7 mouse cellular contexts compared by ENCODE assay signal in genomic region chr11:98837917-98838316, GRCm38 (mm10). TPM values are rescaled to one million over a fixed set of nuclear protein-coding genes. Genes with fewer than 3 reads are reported as not detected.
DNase-seq lines count a peak whose midpoint lies in the region; ATAC-seq and TF ChIP-seq lines count a peak whose summit lies in the region.

No protein-coding gene starts in this region.

- peak overlapping the region; percentile 100 for H3K4me2 ChIP-seq in kidney, postnatal 0 days (ENCODE audit: low read length)
- peak overlapping the region; percentile 97 for H3K4me2 ChIP-seq in embryonic facial prominence, embryonic 15.5 days (replicated peaks)
- peak overlapping the region; percentile 97 for H3K4me2 ChIP-seq in hindbrain, embryonic 14.5 days (replicated peaks)
- peak overlapping the region; percentile 66 for H3K4me2 ChIP-seq in myocyte (ENCODE audit: low read depth)

- no peak for TF ChIP-seq CTCF in kidney, postnatal 0 days (IDR thresholded peaks at IDR 0.05; ENCODE audit: low read depth)
- TF ChIP-seq CTCF in kidney, adult 2 months (conservative IDR thresholded peaks at IDR 0.05; ENCODE audit: insufficient read depth, insufficient read length, low read depth, low read length), result no peak

- H3K27me3 ChIP-seq in kidney, postnatal 0 days (ENCODE audit: insufficient read depth, low read length), result no peaks in the 10 kb centered on the region
- peaks cover 1% of the 10 kb centered on the region; the same call in 1 of the 2 replicates for H3K27me3 ChIP-seq in kidney, adult 2 months (replicated peaks; ENCODE audit: control insufficient read depth, insufficient read depth, low read length)
- peaks cover 9% of the 10 kb centered on the region; the same call in 1 of the 2 replicates for H3K27me3 ChIP-seq in embryonic facial prominence, embryonic 15.5 days
- H3K27me3 ChIP-seq in hindbrain, embryonic 14.5 days (ENCODE audit: control insufficient read depth, insufficient read depth, low read length), result no peaks in the 10 kb centered on the region; the same call in 1 of the 2 replicates
- no peaks in the 10 kb centered on the region for H3K27me3 ChIP-seq in myocyte (ENCODE audit: control insufficient read depth, insufficient read depth, insufficient read length)

- H3K79me2 ChIP-seq in myocyte (ENCODE audit: control insufficient read depth, insufficient read depth), result no peaks in the 10 kb centered on the region

- H3K9ac ChIP-seq in kidney, postnatal 0 days (ENCODE audit: low read depth, low read length), result no peak overlapping the region
- H3K9ac ChIP-seq in embryonic facial prominence, embryonic 15.5 days, result no peak overlapping the region
- peak overlapping the region; percentile 76 for H3K9ac ChIP-seq in hindbrain, embryonic 14.5 days

- ATAC-seq in kidney, postnatal 0 days (replicated peaks; ENCODE audit: low FRiP score, low read depth), result no peak
- ATAC-seq in embryonic facial prominence, embryonic 15.5 days (ENCODE audit: insufficient number of reproducible peaks, low FRiP score, low TSS enrichment, low read depth), result no peak
- no peak for ATAC-seq in hindbrain, embryonic 14.5 days (ENCODE audit: low FRiP score)
- no peak for ATAC-seq in erythroid progenitor cell, adult 5-6 weeks (replicated peaks; ENCODE audit: low FRiP score, poor library complexity, severe bottlenecking)

- no peak for TF ChIP-seq POLR2A in kidney, adult 2 months (IDR thresholded peaks at IDR 0.05; ENCODE audit: low read depth, low read length)
- no peak for TF ChIP-seq POLR2A in myocyte (IDR thresholded peaks at IDR 0.05; ENCODE audit: insufficient read length, low read depth)

- H3K9me3 ChIP-seq in kidney, postnatal 0 days (replicated peaks; ENCODE audit: low read length), result no peaks in the 10 kb centered on the region
- H3K9me3 ChIP-seq in embryonic facial prominence, embryonic 15.5 days (replicated peaks), result no peaks in the 10 kb centered on the region
- no peaks in the 10 kb centered on the region for H3K9me3 ChIP-seq in hindbrain, embryonic 14.5 days (ENCODE audit: control insufficient read depth, low read length)

- peaks cover 17% of the 10 kb centered on the region for H3K4me1 ChIP-seq in kidney, postnatal 0 days (replicated peaks; ENCODE audit: insufficient read depth, low read length)
- H3K4me1 ChIP-seq in kidney, adult 2 months (ENCODE audit: control insufficient read depth, insufficient read depth, low read length), result peaks cover 3% of the 10 kb centered on the region; the same call in 1 of the 2 replicates
- H3K4me1 ChIP-seq in embryonic facial prominence, embryonic 15.5 days, result peaks cover 43% of the 10 kb centered on the region
- H3K4me1 ChIP-seq in hindbrain, embryonic 14.5 days (replicated peaks; ENCODE audit: control insufficient read depth, insufficient read depth, low read length), result peaks cover 23% of the 10 kb centered on the region

- H3K36me3 ChIP-seq in kidney, postnatal 0 days (ENCODE audit: insufficient read depth, low read length), result peaks cover 14% of the 10 kb centered on the region
- no peaks in the 10 kb centered on the region; the same call in 1 of the 2 replicates for H3K36me3 ChIP-seq in kidney, adult 2 months (ENCODE audit: control insufficient read depth, insufficient read depth, low read length)
- H3K36me3 ChIP-seq in embryonic facial prominence, embryonic 15.5 days, result peaks cover 20% of the 10 kb centered on the region
- peaks cover 21% of the 10 kb centered on the region for H3K36me3 ChIP-seq in hindbrain, embryonic 14.5 days (replicated peaks; ENCODE audit: control insufficient read depth, insufficient read depth)
- peaks cover 5% of the 10 kb centered on the region for H3K36me3 ChIP-seq in myocyte (ENCODE audit: control insufficient read depth, insufficient read depth)

- H3K27ac ChIP-seq in kidney, postnatal 0 days, result no peak overlapping the region
- no peak overlapping the region for H3K27ac ChIP-seq in kidney, adult 2 months (ENCODE audit: insufficient read depth, low read depth, low read length)
- H3K27ac ChIP-seq in embryonic facial prominence, embryonic 15.5 days (replicated peaks), result peak overlapping the region; percentile 81; the same call in 1 of the 2 replicates
- H3K27ac ChIP-seq in hindbrain, embryonic 14.5 days, result no peak overlapping the region

- no peak for DNase-seq in kidney, postnatal 0 days (ENCODE audit: low spot score)
- DNase-seq in kidney, adult 2 months, result no peak
- no peak for DNase-seq in hindbrain, embryonic 14.5 days (ENCODE audit: low spot score)
- no peak for DNase-seq in left cerebral cortex, postnatal 10 days (ENCODE audit: extremely low spot score in 1 of 2, low spot score in 2 of 2)

- intact Hi-C loops in left cerebral cortex, postnatal 10 days (cut with DNase I), result no loop called here

- H3ac ChIP-seq in myocyte (ENCODE audit: control insufficient read depth, insufficient read length), result peak overlapping the region; percentile 67

- no peak overlapping the region; the same call in 1 of the 2 replicates for H3K4me3 ChIP-seq in kidney, postnatal 0 days (replicated peaks; ENCODE audit: low read depth, low read length)
- H3K4me3 ChIP-seq in kidney, adult 2 months (ENCODE audit: insufficient read depth, low read depth, low read length), result no peak overlapping the region
- H3K4me3 ChIP-seq in embryonic facial prominence, embryonic 15.5 days (replicated peaks), result peak overlapping the region; percentile 75
- peak overlapping the region; percentile 82 for H3K4me3 ChIP-seq in hindbrain, embryonic 14.5 days (replicated peaks; ENCODE audit: low read length)
- peak overlapping the region; percentile 18 for H3K4me3 ChIP-seq in myocyte

- WGBS in kidney, postnatal 0 days, result 37% methylated on average over 11 of the region's 11 CpGs
- WGBS in kidney, adult 2 months, result 81% methylated on average over 11 of the region's 11 CpGs
- 44% methylated on average over 11 of the region's 11 CpGs for WGBS in embryonic facial prominence, embryonic 15.5 days
- 50% methylated on average over 11 of the region's 11 CpGs for WGBS in hindbrain, embryonic 14.5 days

TF ChIP-seq in myocyte, 11 proteins besides CTCF, POLR2A, EP300 and RAD21:
- TF ChIP-seq SRF (IDR thresholded peaks at IDR 0.05; ENCODE audit: control insufficient read depth, insufficient read length, low read depth), result no peak
- no peak for TF ChIP-seq MYOG (IDR thresholded peaks at IDR 0.05; ENCODE audit: control insufficient read depth in 1 of 3, insufficient read depth in 1 of 3, insufficient read length in 2 of 3, low read depth in 2 of 3)
- no peak for TF ChIP-seq TCF12 (IDR thresholded peaks at IDR 0.05; ENCODE audit: insufficient read depth, poor library complexity, severe bottlenecking)
- no peak for TF ChIP-seq E2F4 (IDR thresholded peaks at IDR 0.05; ENCODE audit: insufficient read depth)
- no peak for TF ChIP-seq REST (IDR thresholded peaks at IDR 0.05; ENCODE audit: insufficient read depth, insufficient read length)
- TF ChIP-seq CEBPB (IDR thresholded peaks at IDR 0.05; ENCODE audit: insufficient read depth, poor library complexity, severe bottlenecking), result no peak

RNA-seq across cellular contexts. Expression of gene Rapgefl1, which starts 1.3 kb away (rescaled TPM):
- polyA plus RNA-seq in kidney, postnatal 0 days (2015; fragmentation: Nextera tagmentation; extraction: Ambion mirVana), result 0.77 and 1.0 TPM in 2 replicates
- polyA plus RNA-seq in kidney, adult 2 months (2012; rRNA removed), result 4.2 and 4.7 TPM in 2 replicates
- polyA plus RNA-seq in embryonic facial prominence, embryonic 15.5 days (2015; fragmentation: Nextera tagmentation; extraction: Ambion mirVana), result 13.0 and 13.9 TPM in 2 replicates
- 12.0 and 12.9 TPM in 2 replicates for polyA plus RNA-seq in hindbrain, embryonic 14.5 days (2014; fragmentation: Nextera tagmentation; extraction: Ambion mirVana)
- polyA plus RNA-seq in myocyte (2012; fragmentation: generic; extraction: Trizol), result 3.5 TPM
- total RNA-seq in erythroid progenitor cell, adult 5-6 weeks (2015; ENCODE audit: low replicate concordance), result 6.7 TPM in 1 of 2 replicates, not detected in the other
- 1.5 TPM in 1 of 2 replicates, not detected in the other for total RNA-seq in erythroid progenitor cell, adult 5-6 weeks (2017; ENCODE audit: low replicate concordance)
- total RNA-seq in left cerebral cortex, postnatal 10 days (2021), result 100 to 1,000 TPM; 121 to 122 TPM

RNA-seq across cellular contexts. Expression of gene Wipf2, which starts 25.5 kb away (rescaled TPM):
- 3.4 and 3.5 TPM in 2 replicates for polyA plus RNA-seq in kidney, postnatal 0 days (2015; fragmentation: Nextera tagmentation; extraction: Ambion mirVana)
- polyA plus RNA-seq in kidney, adult 2 months (2012; rRNA removed), result 8.7 and 9.9 TPM in 2 replicates
- 4.8 and 5.3 TPM in 2 replicates for polyA plus RNA-seq in embryonic facial prominence, embryonic 15.5 days (2015; fragmentation: Nextera tagmentation; extraction: Ambion mirVana)
- polyA plus RNA-seq in hindbrain, embryonic 14.5 days (2014; fragmentation: Nextera tagmentation; extraction: Ambion mirVana), result 4.7 and 4.8 TPM in 2 replicates
- polyA plus RNA-seq in myocyte (2012; fragmentation: generic; extraction: Trizol), result 5.3 TPM
- 15.1 and 36.0 TPM in 2 replicates for total RNA-seq in erythroid progenitor cell, adult 5-6 weeks (2015; ENCODE audit: low replicate concordance)
- 8.2 and 8.9 TPM in 2 replicates for total RNA-seq in erythroid progenitor cell, adult 5-6 weeks (2017; ENCODE audit: low replicate concordance)
- total RNA-seq in left cerebral cortex, postnatal 10 days (2021), result 10 to 100 TPM; 28.5 to 29.6 TPM

RNA-seq across cellular contexts. Expression of gene Casc3, which starts 33.2 kb away (rescaled TPM):
- 24.6 and 25.7 TPM in 2 replicates for polyA plus RNA-seq in kidney, postnatal 0 days (2015; fragmentation: Nextera tagmentation; extraction: Ambion mirVana)
- 21.0 and 24.5 TPM in 2 replicates for polyA plus RNA-seq in kidney, adult 2 months (2012; rRNA removed)
- polyA plus RNA-seq in embryonic facial prominence, embryonic 15.5 days (2015; fragmentation: Nextera tagmentation; extraction: Ambion mirVana), result 37.0 and 42.2 TPM in 2 replicates
- polyA plus RNA-seq in hindbrain, embryonic 14.5 days (2014; fragmentation: Nextera tagmentation; extraction: Ambion mirVana), result 49.3 and 57.4 TPM in 2 replicates
- polyA plus RNA-seq in myocyte (2012; fragmentation: generic; extraction: Trizol), result 22.1 TPM
- 41.8 and 60.4 TPM in 2 replicates for total RNA-seq in erythroid progenitor cell, adult 5-6 weeks (2015; ENCODE audit: low replicate concordance)
- total RNA-seq in erythroid progenitor cell, adult 5-6 weeks (2017; ENCODE audit: low replicate concordance), result 59.2 and 92.7 TPM in 2 replicates
- total RNA-seq in left cerebral cortex, postnatal 10 days (2021), result 10 to 100 TPM; 52.3 to 55.8 TPM

RNA-seq across cellular contexts. Expression of gene Msl1, which starts 42.6 kb away (rescaled TPM):
- 17.8 and 19.3 TPM in 2 replicates for polyA plus RNA-seq in kidney, postnatal 0 days (2015; fragmentation: Nextera tagmentation; extraction: Ambion mirVana)
- polyA plus RNA-seq in kidney, adult 2 months (2012; rRNA removed), result 23.5 and 24.5 TPM in 2 replicates
- 28.7 and 30.4 TPM in 2 replicates for polyA plus RNA-seq in embryonic facial prominence, embryonic 15.5 days (2015; fragmentation: Nextera tagmentation; extraction: Ambion mirVana)
- 23.6 and 24.1 TPM in 2 replicates for polyA plus RNA-seq in hindbrain, embryonic 14.5 days (2014; fragmentation: Nextera tagmentation; extraction: Ambion mirVana)
- 35.6 TPM for polyA plus RNA-seq in myocyte (2012; fragmentation: generic; extraction: Trizol)
- total RNA-seq in erythroid progenitor cell, adult 5-6 weeks (2015; ENCODE audit: low replicate concordance), result 43.6 and 44.7 TPM in 2 replicates
- total RNA-seq in erythroid progenitor cell, adult 5-6 weeks (2017; ENCODE audit: low replicate concordance), result 29.5 and 35.5 TPM in 2 replicates
- 100 to 1,000 TPM; 162 to 177 TPM for total RNA-seq in left cerebral cortex, postnatal 10 days (2021)

Comparison
In these comparisons a context has a peak if more than half of its experiments do, and no peak if none do; other contexts are left out.
1. H3K4me3 ChIP-seq: peak in embryonic facial prominence, embryonic 15.5 days (single experiment), hindbrain, embryonic 14.5 days (single experiment) and myocyte (single experiment); none in kidney, postnatal 0 days (single experiment) and kidney, adult 2 months (single experiment).
2. Peak in every context shown above with its lines, with median percentiles within 50 percentile points of each other: H3K4me2 ChIP-seq.